Mouse (Mus musculus) kidney, embryonic 14.5 days (tissue): Measurements from ENCODE around the gene Rpl14. TPM values are rescaled to one million over a fixed set of nuclear protein-coding genes. Genes with fewer than 3 reads are reported as not detected.

Source experiments
- ATAC-seq: fragments of 200-750 bp; cut with Nextera tagmentation; 2 replicates; pipeline ENCODE4 v1.8.0; 2017; ENCODE audit warnings: moderate number of reproducible peaks, mild to moderate bottlenecking, moderate TSS enrichment, moderate library complexity; ENCODE audit not compliant: low FRiP score, low TSS enrichment
- H3K27ac ChIP-seq: fragments of 300-500 bp; sonication (generic); 2 replicates; pipeline ENCODE4 v1.5.1; 2014; ENCODE audit warnings: low read depth, mild to moderate bottlenecking, low read length, moderate library complexity, mixed read lengths
- H3K27me3 ChIP-seq: fragments of 300-500 bp; sonication (generic); 2 replicates; pipeline ENCODE4 v1.6.1; 2014; ENCODE audit warnings: mild to moderate bottlenecking, low read length; ENCODE audit not compliant: control insufficient read depth, insufficient read depth
- H3K36me3 ChIP-seq: fragments of 300-500 bp; sonication (generic); 2 replicates; pipeline ENCODE4 v1.6.1; 2014; ENCODE audit warnings: low read length, mixed read lengths; ENCODE audit not compliant: control insufficient read depth, insufficient read depth
- H3K4me1 ChIP-seq: fragments of 300-500 bp; sonication (generic); 2 replicates; pipeline ENCODE4 v1.6.1; 2014; ENCODE audit warnings: low read length, mixed read lengths; ENCODE audit not compliant: control insufficient read depth, insufficient read depth
- H3K4me2 ChIP-seq: fragments of 300-500 bp; sonication (generic); replicated peaks from 2 replicates; pipeline ENCODE4 v1.6.1; 2014; ENCODE audit warnings: low read depth, mild to moderate bottlenecking, low read length
- H3K4me3 ChIP-seq: fragments of 300-500 bp; sonication (generic); 2 replicates; pipeline ENCODE4 v1.5.1; 2014; ENCODE audit warnings: mild to moderate bottlenecking, low read length
- H3K9ac ChIP-seq: fragments of 300-500 bp; sonication (generic); 2 replicates; pipeline ENCODE4 v1.6.1; 2014; ENCODE audit warnings: low read depth, mild to moderate bottlenecking, low read length, moderate library complexity
- H3K9me3 ChIP-seq: fragments of 300-500 bp; sonication (generic); 2 replicates; pipeline ENCODE4 v1.6.1; 2016; ENCODE audit warnings: low read length; ENCODE audit not compliant: control insufficient read depth
- WGBS: fragments of 180-500 bp; shearing (Covaris S2); extraction: QIAGEN DNeasy Blood & Tissue Kit; methylation state at CpG from one replicate; pipeline ENCODE4 v1.1.7; 2014; 5-methylcytosine and 5-hydroxymethylcytosine counted together
- polyA plus RNA-seq: library from polyadenylated mRNA; unstranded; fragments of >200 nt; fragmentation: Nextera tagmentation; extraction: Ambion mirVana; gene quantifications from 2 replicates; pipeline ENCODE4 v1.2.1, GENCODE M21; 2014

The Rpl14 gene
- polyA plus RNA-seq, 1 experiment from 2014 or later, result 1,099 TPM

GRCm38 (mm10) chr9:120593383-120594101 lies 22.3 kb downstream of the Rpl14 start:
- ATAC-seq, result no peak
- 42% methylated on average over 9 of the region's 9 CpGs for WGBS
- Histone ChIP-seq H3K36me3 (no peaks in the 10 kb centered on the region), H3K9ac (no peak overlapping the region), H3K27me3 (no peaks in the 10 kb centered on the region), H3K9me3 (no peaks in the 10 kb centered on the region), H3K27ac (no peak overlapping the region), H3K4me2 (no peak overlapping the region), H3K4me3 (no peak overlapping the region), H3K4me1 (peaks cover 2% of the 10 kb centered on the region; the same call in 1 of the 2 replicates)

- H3K4me2 ChIP-seq, result no peak overlapping the region
- H3K27ac ChIP-seq, result no peak overlapping the region
- H3K4me3 ChIP-seq, result no peak overlapping the region
- H3K4me1 ChIP-seq, result peaks cover 2% of the 10 kb centered on the region; the same call in 1 of the 2 replicates
- H3K9me3 ChIP-seq, result no peaks in the 10 kb centered on the region
- H3K36me3 ChIP-seq, result no peaks in the 10 kb centered on the region
- ATAC-seq, result no peak
- H3K9ac ChIP-seq, result no peak overlapping the region
- 59% methylated on average over 6 of the region's 6 CpGs for WGBS
- H3K27me3 ChIP-seq, result no peaks in the 10 kb centered on the region
Measured at GRCm38 (mm10) chr9:120594839-120595238, 23.6 kb downstream of the Rpl14 start.

- no peak overlapping the region for H3K27ac ChIP-seq
Measured at GRCm38 (mm10) chr9:120595306-120595705, 24.1 kb downstream of the Rpl14 start.

GRCm38 (mm10) chr9:120601488-120602171 lies 30.4 kb downstream of the Rpl14 start:
- Histone ChIP-seq H3K4me1 (peaks cover 13% of the 10 kb centered on the region), H3K9ac (no peak overlapping the region), H3K27ac (no peak overlapping the region), H3K36me3 (no peaks in the 10 kb centered on the region), H3K4me2 (no peak overlapping the region), H3K9me3 (no peaks in the 10 kb centered on the region), H3K4me3 (no peak overlapping the region), H3K27me3 (no peaks in the 10 kb centered on the region)
- WGBS, result 17% methylated on average over 17 of the region's 17 CpGs
- peak; percentile 65 for ATAC-seq

More at GRCm38 (mm10) chr9:120595306-120595705, 24.1 kb downstream of the Rpl14 start:
- no peaks in the 10 kb centered on the region for H3K9me3 ChIP-seq
- no peak overlapping the region for H3K4me3 ChIP-seq
- 81% methylated on average over 4 of the region's 4 CpGs for WGBS
- no peak overlapping the region for H3K4me2 ChIP-seq
- no peaks in the 10 kb centered on the region for H3K27me3 ChIP-seq
- H3K4me1 ChIP-seq, result peaks cover 2% of the 10 kb centered on the region; the same call in 1 of the 2 replicates
- ATAC-seq, result no peak
- H3K36me3 ChIP-seq, result no peaks in the 10 kb centered on the region
- no peak overlapping the region for H3K9ac ChIP-seq

- Histone ChIP-seq H3K4me2 (peak overlapping the region; percentile 8; the same call in 1 of the 2 replicates), H3K4me1 (peaks cover 13% of the 10 kb centered on the region), H3K27ac (no peak overlapping the region), H3K36me3 (no peaks in the 10 kb centered on the region), H3K9me3 (peaks cover 3% of the 10 kb centered on the region; the same call in 1 of the 2 replicates), H3K27me3 (no peaks in the 10 kb centered on the region), H3K4me3 (no peak overlapping the region), H3K9ac (no peak overlapping the region)
- peak; percentile 73 for ATAC-seq
- WGBS, result 57% methylated on average over 17 of the region's 17 CpGs
Measured at GRCm38 (mm10) chr9:120602172-120602838, 31.1 kb downstream of the Rpl14 start.

GRCm38 (mm10) chr9:120602839-120603511 lies 31.7 kb downstream of the Rpl14 start:
- no peak overlapping the region for H3K4me3 ChIP-seq
- H3K9me3 ChIP-seq, result peaks cover 10% of the 10 kb centered on the region
- peak overlapping the region; percentile 28; the same call in 1 of the 2 replicates for H3K9ac ChIP-seq
- H3K4me2 ChIP-seq, result peak overlapping the region; percentile 8
- H3K4me1 ChIP-seq, result peaks cover 13% of the 10 kb centered on the region
- 6% methylated on average over 23 of the region's 23 CpGs for WGBS
- peak; percentile 92 for ATAC-seq
- no peaks in the 10 kb centered on the region for H3K36me3 ChIP-seq
- H3K27ac ChIP-seq, result no peak overlapping the region
- H3K27me3 ChIP-seq, result no peaks in the 10 kb centered on the region

- Histone ChIP-seq H3K4me2 (peak overlapping the region; percentile 8; the same call in 1 of the 2 replicates), H3K9ac (peak overlapping the region; percentile 28; the same call in 1 of the 2 replicates), H3K27me3 (no peaks in the 10 kb centered on the region), H3K9me3 (peaks cover 15% of the 10 kb centered on the region), H3K36me3 (no peaks in the 10 kb centered on the region), H3K27ac (no peak overlapping the region), H3K4me3 (no peak overlapping the region), H3K4me1 (peaks cover 13% of the 10 kb centered on the region)
- 9% methylated on average over 10 of the region's 10 CpGs for WGBS
- no peak for ATAC-seq
Measured at GRCm38 (mm10) chr9:120603512-120603908, 32.3 kb downstream of the Rpl14 start.

GRCm38 (mm10) chr9:120603956-120604355 lies 32.7 kb downstream of the Rpl14 start:
- Histone ChIP-seq H3K27me3 (no peaks in the 10 kb centered on the region), H3K4me1 (peaks cover 13% of the 10 kb centered on the region), H3K4me2 (no peak overlapping the region), H3K36me3 (no peaks in the 10 kb centered on the region), H3K27ac (no peak overlapping the region), H3K4me3 (no peak overlapping the region), H3K9me3 (peaks cover 18% of the 10 kb centered on the region), H3K9ac (no peak overlapping the region; the same call in 1 of the 2 replicates)
- no peak for ATAC-seq
- 29% methylated on average over 12 of the region's 12 CpGs for WGBS
